Mouse (Mus musculus) adrenal gland, postnatal 0 days (tissue): Measurements from ENCODE around the gene 2810408A11Rik. TPM values are rescaled to one million over a fixed set of nuclear protein-coding genes. Genes with fewer than 3 reads are reported as not detected.

Source experiments
- microRNA-seq: library from miRNA; unstranded; fragments of <30 nt; microRNA quantifications from one replicate; pipeline ENCODE4, GENCODE M21; 2016; ENCODE audit warnings: borderline replicate concordance; ENCODE audit not compliant: insufficient number of aligned reads
- polyA plus RNA-seq: library from polyadenylated mRNA; unstranded; fragments of >200 nt; fragmentation: Nextera tagmentation; extraction: Ambion mirVana; gene quantifications from 2 replicates; pipeline ENCODE4 v1.2.1, GENCODE M21; 2015

2810408A11Rik gene
- 4.3 TPM in 2 replicates for polyA plus RNA-seq

DNA sequence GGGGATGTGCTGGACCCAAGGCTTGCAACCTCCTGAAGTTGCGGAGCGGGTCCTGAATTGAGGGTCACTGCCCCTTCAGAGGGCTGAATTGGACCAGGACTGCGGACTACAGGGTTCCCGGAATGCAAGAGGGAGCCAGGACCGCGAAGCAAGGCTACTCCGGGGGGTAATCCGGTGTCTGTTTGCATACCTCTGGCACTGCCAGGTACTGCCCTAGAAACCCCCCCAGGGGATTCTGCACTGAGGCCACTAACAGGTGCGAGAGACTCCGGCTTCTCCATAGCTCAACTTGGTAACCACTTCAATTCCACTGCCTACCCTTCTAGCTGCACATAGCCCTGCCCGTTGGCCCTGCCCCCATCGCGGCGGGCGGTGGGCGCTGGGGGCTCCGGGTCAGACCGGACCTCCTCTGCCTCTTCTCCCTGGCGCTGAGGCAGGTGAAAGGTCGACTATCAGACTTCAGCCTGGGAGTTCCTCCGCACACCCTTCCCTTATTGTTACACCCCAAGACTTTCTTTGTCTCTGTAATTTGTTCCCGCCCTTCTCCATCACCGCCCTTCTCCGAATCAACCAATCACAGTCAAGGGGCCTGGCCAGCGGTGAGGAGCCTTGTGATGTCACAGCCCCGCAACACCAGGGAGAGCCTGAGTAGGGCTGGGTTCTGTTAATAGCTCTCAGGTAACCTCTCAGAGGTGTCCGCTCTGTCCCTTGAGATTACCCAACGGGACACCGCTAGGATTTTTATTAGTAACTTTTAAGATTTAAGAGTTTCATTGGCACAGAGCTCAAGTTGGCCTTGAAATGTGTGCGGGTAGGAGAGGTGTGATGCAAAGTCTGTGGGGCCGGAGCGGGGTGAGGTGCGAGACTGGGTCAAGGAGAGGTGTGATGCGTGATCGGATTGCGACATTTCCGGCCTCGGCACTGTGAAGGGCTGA lies at the start of gene 2810408A11Rik, which contains the start of gene Neurl4:
Gene 2810408A11Rik, minus strand, starts transcription at position 517 of the 935 bp plus-strand sequence.
Gene Neurl4, plus strand, starts transcription at position 602 of the 935 bp plus-strand sequence.

DNA sequence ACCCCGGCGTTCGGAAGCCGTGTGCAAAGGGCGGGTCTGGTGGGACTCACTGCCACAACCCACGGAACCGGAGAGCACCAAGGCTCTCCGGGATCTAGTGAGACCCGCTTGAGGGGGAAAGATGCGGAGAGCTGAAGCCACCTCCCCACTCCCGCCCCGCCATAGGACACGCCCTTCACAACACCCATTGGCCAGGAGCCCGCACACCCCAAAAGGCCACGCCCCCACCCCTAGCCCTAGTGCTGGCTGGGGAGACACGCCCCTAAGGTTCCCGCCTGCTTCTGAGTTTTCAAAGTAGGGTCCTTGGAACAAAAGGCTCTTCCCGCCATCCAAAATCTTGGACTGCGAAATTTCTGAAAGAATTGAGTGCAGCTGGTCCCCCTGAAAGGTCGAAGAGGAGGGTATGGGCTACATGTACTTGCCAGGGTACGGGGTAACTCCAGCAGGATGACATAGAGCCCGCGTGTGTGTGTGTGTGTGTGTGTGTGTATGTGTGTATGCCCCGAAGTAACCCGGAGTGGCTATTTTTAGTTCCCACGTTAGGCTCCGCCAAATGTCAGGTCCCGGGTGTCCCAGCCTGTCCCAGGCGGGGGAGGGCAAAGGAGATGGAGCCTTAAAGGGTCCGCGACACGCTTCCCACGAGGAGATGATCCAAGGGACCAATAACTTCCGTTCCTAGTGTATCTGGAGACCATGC lies 47.4 kb upstream of the 2810408A11Rik start, which contains the start of gene Slc2a4:
Gene Slc2a4, minus strand, starts transcription at position 123 of the 697 bp plus-strand sequence.

DNA sequence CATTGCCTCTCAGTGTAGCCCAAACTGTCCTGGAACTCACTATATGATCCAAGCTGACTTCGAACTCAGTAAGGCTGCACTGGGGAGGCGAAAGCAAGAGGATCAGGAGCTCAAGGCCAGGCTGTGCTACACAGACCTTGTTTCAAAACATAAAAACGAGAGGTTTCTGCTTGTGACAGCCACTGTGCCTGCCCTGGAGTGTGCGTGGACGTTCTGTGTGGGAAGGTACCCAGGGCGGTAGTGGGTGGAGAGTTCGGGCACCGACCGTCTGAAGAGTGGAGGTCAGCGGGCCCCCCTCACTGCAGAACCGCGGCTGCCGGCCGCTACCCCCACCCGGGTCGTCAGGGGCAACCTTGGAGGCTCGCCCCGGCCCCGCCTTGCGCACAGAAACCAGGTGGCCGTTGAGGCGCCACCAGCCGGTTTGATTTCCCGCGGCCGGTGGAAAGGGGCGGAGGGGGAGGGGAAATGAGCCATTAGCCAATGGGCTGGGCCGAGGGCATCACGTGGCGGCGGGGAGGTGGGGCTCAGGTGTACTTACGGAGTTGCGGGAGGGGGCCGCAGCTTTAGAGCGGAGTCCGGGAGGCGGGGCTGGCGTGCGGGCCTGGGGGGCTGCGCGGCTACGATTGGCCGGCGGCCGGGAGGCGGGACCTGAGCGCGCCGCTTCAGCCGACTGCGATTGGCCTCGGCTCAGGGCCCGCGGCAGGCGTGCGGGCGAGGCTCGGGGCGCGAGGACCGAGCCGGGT lies 34.5 kb upstream of the 2810408A11Rik start, which contains the start of gene Ybx2:
Gene Ybx2, plus strand, starts transcription at position 660 of the 743 bp plus-strand sequence.

DNA sequence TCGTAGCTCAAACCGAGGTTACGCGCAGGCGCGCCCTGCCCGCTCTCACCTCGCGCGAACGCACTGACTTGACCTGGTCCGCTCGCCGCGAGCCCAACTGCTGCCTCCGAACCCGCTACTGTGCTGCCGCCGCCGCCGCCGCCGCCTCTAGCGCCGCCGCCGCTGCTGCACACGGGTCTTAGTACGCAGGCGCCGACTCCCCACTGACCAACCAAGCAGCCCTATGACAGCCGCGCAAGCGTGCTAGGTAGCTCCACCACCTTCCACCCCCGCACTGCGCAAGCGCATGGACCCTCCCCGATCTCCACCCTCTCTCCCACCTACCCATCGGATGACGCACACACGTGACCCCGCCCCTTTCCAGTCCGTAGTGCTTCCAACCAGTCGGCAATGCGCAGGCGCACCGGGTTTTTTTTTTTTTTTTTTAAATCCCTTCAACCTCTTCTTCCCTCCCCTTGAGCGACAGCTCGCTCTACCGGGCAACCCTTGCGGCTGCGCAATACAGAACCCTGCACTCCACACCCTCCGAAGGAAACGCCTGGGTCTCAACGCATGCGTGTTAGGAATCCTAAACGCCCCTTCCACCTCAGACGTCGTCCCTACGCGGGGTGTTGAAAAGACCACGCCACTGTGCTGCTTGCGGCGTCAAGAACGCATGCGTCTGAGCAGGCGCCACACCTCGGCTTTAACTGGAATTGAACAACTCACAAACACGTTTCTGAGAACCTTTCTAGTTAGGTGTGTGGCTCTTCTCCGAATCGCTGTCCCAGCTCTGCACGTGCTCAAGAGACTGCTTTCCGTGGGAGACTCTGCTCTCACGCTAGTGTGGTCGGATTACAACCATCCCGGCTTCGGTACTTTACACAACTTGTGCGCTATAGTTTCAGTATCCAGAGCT lies 20.6 kb upstream of the 2810408A11Rik start, which contains the start of gene Eif5a:
Gene Eif5a, minus strand, starts transcription at position 845 of the 898 bp plus-strand sequence.

DNA sequence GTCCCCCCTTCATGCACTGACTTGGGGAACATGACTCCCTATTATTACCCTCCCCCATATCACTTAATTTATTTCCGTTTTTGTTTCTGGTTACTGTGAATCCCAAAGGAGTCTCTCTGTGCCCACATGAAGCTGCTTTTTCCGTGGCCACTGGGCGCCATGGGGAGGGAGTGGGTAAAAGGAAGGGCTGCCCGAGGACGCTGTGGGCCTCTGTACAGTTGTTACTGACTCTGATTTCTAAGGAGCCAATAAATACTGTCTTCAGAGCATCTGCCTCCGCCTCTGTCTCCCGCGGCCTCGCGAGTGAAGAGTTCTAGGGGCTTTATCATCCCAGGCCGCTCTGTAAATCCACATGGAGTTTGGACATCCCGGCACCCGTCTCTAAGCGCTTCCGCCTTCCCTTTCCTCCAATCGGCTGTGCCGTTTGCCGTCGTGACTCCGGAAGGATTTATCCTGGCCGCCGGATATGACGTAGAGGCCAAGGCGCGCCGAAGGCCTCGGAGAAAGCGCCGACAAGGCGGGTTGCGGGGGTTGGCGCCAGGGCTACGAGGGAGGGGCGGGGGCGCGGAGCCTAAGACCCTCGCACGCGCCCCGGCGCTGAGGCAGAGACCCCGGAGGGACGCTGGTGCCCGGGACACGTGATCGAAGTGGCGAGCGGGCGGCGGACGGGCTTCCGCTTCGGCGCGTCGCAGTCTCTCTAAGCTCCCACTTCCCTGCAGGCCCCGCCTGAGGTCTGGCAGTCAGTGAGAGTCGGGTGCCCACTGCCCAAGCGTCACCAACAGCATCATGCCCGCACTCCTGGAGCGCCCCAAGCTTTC lies 13.0 kb upstream of the 2810408A11Rik start, which contains the start of gene Gps2:
Gene Gps2, plus strand, starts transcription at position 335 of the 818 bp plus-strand sequence.

DNA sequence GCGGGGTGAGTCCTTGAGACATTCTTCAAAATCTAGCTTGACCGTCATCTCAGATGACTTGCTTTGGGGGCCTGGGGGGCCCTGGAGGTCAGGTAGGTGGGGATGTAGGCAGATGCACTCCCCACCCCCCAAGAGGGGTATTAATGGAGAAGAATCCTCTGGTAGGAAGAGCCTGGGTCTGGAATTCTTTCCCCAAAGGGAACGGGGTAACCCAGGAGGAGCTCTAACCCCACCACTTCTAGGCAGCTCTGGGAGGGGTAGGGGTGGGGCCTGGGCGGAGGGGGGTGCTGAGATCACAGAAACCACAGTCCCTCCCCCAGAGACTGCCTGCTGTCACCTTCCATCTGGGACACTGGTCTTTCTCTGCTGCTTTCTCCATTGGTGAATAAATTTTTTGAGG lies 5.5 kb downstream of the 2810408A11Rik start, which contains the start of gene Acap1:
Gene Acap1, minus strand, starts transcription at position 249 of the 400 bp plus-strand sequence.

DNA sequence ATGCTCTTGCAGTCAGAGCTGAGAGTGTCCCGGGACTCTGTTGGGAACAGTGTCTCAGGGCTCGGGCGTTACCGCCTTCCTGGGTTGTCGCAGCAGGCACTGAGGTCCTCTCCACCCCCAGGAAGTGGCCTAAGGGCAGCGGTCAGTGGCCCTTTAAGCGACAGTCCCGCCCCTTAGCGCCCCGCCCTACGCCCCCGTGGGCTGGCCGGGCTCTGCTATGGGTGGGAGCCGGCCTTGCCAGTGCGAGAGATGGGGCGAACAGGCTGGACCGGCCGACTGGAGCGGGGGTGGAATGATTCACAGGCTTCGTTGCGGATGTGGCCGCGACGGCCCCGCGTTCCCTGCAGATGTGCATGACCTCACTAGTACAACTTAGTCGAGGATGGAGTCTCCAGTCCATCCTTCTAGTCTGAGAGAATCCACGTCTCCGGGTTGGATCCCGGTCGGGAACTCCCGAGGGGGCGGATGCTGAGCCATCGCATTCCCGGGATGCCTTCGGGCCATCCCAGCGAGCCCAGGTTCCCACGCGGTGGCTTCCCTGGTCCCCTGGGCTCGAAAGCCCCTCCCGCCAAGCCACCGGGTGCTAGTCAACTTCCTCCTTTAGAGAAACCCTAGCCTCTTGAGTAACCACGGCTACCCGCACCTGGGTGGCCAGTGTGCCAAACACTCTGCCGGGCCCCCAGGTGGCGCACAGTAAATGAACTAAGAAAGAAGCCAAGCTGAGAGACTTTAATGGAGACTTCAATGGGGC lies 19.8 kb downstream of the 2810408A11Rik start, which contains the start of gene Kctd11:
Gene Kctd11, minus strand, starts transcription at position 554 of the 751 bp plus-strand sequence.

DNA sequence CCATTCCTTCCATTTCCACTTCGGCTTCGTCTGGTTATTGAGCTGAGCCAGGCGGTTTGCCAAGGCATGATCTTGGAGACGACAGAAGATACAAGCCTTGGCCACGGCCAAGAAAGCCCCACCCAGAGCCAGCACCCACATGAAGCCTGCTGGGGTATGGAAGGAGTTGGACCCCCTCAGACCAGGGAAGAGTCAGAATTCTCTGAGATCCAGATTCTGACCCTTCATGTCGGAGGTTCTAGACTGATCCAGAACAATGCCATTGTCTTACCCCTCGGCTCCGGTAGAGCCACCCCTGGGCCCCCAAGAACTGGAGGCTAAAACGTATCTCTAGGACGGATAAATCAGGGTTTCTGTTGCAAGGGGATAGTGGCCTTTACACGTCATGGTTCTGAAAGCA lies 22.9 kb downstream of the 2810408A11Rik start, which contains the start of gene Tmem95:
Gene Tmem95, minus strand, starts transcription at position 141 of the 400 bp plus-strand sequence.

DNA sequence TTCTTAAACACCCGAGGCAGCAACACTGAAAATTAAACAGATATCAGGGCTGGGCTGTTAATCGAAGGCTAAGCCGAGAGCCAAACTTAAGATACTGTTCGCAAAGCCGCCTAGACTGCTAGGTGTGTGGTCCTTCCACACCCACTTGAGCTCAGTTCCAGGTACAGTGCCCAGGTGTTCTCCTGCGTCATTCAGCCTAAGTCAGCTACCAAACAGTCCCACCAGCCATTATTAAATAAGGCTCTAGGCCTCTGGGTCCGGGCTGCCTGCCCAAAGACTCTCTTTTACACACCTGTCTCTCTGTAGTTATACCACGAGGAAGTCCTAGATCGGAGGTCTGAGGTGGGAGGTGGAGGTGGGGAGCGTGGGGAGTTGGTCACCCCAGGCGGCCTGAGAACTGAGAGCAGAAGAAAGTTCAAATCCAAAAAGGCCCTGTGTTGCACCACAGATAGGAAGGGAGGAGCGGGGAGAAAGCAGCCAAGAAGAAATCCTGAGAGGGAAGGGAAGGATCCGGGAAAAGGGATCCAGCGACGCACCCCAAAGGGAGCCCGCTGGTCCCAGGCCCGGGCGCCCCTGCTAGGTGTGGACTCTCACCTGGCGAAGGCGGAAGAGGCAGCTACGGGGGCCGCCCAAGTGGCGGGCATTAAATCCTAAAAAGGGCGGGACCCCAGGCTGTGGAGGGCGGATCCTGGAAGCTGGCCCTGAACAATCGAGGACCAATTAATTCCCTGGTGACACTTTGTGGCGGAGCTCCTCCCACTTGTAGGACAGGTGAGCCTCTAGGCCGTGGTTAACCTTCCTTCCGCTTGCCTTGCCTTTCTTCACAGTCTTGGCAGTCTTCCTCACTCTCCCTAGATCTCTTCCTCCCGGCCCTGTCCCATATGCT lies 42.4 kb downstream of the 2810408A11Rik start, which contains the start of gene Tnk1:
Gene Tnk1, minus strand, starts transcription at position 618 of the 886 bp plus-strand sequence.

Small RNA genes within 50 kb of the gene (microRNA-seq; reads per million reads assigned to microRNA genes)
- not detected for gene Mir6924

Other genes starting within 250 kb of the 2810408A11Rik start
- not detected in 2 replicates for gene Sox15, start 245.7 kb downstream of the 2810408A11Rik start, polyA plus RNA-seq
- 75.5 and 97.1 TPM in 2 replicates for gene Mpdu1, start 238.3 kb downstream of the 2810408A11Rik start, polyA plus RNA-seq
- 34.5 TPM in 2 replicates for gene Cd68, start 234.8 kb downstream of the 2810408A11Rik start, polyA plus RNA-seq
- 393 and 466 TPM in 2 replicates for gene Eif4a1, start 228.6 kb downstream of the 2810408A11Rik start, polyA plus RNA-seq
- gene Senp3, start 218.9 kb downstream of the 2810408A11Rik start, polyA plus RNA-seq: 46.6 and 53.5 TPM in 2 replicates
- gene Tnfsf13, start 215.2 kb downstream of the 2810408A11Rik start, polyA plus RNA-seq: 0.80 TPM in 2 replicates
- 17.7 and 26.1 TPM in 2 replicates for gene Tnfsf12, start 205.1 kb downstream of the 2810408A11Rik start, polyA plus RNA-seq
- 9.2 and 12.7 TPM in 2 replicates for gene Tnfsfm13, start 204.9 kb downstream of the 2810408A11Rik start, polyA plus RNA-seq
- 18.7 and 21.8 TPM in 2 replicates for gene Polr2a, start 142.3 kb downstream of the 2810408A11Rik start, polyA plus RNA-seq
- 0.22 TPM in 1 of 2 replicates, not detected in the other for gene Slc35g3, start 139.0 kb downstream of the 2810408A11Rik start, polyA plus RNA-seq
- gene Zbtb4, start 135.1 kb downstream of the 2810408A11Rik start, polyA plus RNA-seq: 3.7 and 4.4 TPM in 2 replicates
- gene Chrnb1, start 105.0 kb downstream of the 2810408A11Rik start, polyA plus RNA-seq: 1.9 and 2.8 TPM in 2 replicates
- gene Fgf11, start 99.1 kb downstream of the 2810408A11Rik start, polyA plus RNA-seq: 0.91 and 0.92 TPM in 2 replicates
- gene Tmem102, start 95.4 kb downstream of the 2810408A11Rik start, polyA plus RNA-seq: 1.4 and 1.8 TPM in 2 replicates
- not detected in 2 replicates for gene Gm39566, start 85.7 kb downstream of the 2810408A11Rik start, polyA plus RNA-seq
- not detected in 2 replicates for gene Spem2, start 82.5 kb downstream of the 2810408A11Rik start, polyA plus RNA-seq
- gene Spem1, start 78.8 kb downstream of the 2810408A11Rik start, polyA plus RNA-seq: not detected in 2 replicates
- gene Nlgn2, start 63.2 kb downstream of the 2810408A11Rik start, polyA plus RNA-seq: 3.1 and 4.3 TPM in 2 replicates
- 479 and 845 TPM in 2 replicates for gene Tmem256, start 62.5 kb downstream of the 2810408A11Rik start, polyA plus RNA-seq
- gene Plscr3, start 54.6 kb downstream of the 2810408A11Rik start, polyA plus RNA-seq: 74.4 and 74.8 TPM in 2 replicates
- gene Tnk1, start 42.3 kb downstream of the 2810408A11Rik start, polyA plus RNA-seq: 0.19 and 0.47 TPM in 2 replicates
- gene Tmem95, start 23.0 kb downstream of the 2810408A11Rik start, polyA plus RNA-seq: not detected in 2 replicates
- 4.1 and 5.2 TPM in 2 replicates for gene Kctd11, start 19.6 kb downstream of the 2810408A11Rik start, polyA plus RNA-seq
- gene Acap1, start 5.4 kb downstream of the 2810408A11Rik start, polyA plus RNA-seq: 0.73 and 0.76 TPM in 2 replicates
- gene Neurl4, start 85 bp upstream of the 2810408A11Rik start, polyA plus RNA-seq: 3.7 and 4.1 TPM in 2 replicates
- gene Gps2, start 12.9 kb upstream of the 2810408A11Rik start, polyA plus RNA-seq: 48.8 and 63.0 TPM in 2 replicates
- 749 and 924 TPM in 2 replicates for gene Eif5a, start 21.0 kb upstream of the 2810408A11Rik start, polyA plus RNA-seq
- 0.27 and 0.40 TPM in 2 replicates for gene Ybx2, start 34.8 kb upstream of the 2810408A11Rik start, polyA plus RNA-seq
- 5.2 and 7.1 TPM in 2 replicates for gene Slc2a4, start 47.2 kb upstream of the 2810408A11Rik start, polyA plus RNA-seq
- 4.0 and 8.7 TPM in 2 replicates for gene Cldn7, start 63.8 kb upstream of the 2810408A11Rik start, polyA plus RNA-seq
- gene Ctdnep1, start 80.2 kb upstream of the 2810408A11Rik start, polyA plus RNA-seq: 17.2 and 21.6 TPM in 2 replicates
- 104 and 109 TPM in 2 replicates for gene Elp5, start 81.5 kb upstream of the 2810408A11Rik start, polyA plus RNA-seq
- 665 and 705 TPM in 2 replicates for gene Gabarap, start 90.2 kb upstream of the 2810408A11Rik start, polyA plus RNA-seq
- gene Phf23, start 94.8 kb upstream of the 2810408A11Rik start, polyA plus RNA-seq: 39.5 and 47.3 TPM in 2 replicates
- 14.5 and 17.4 TPM in 2 replicates for gene Dvl2, start 99.6 kb upstream of the 2810408A11Rik start, polyA plus RNA-seq
- gene Acadvl, start 114.4 kb upstream of the 2810408A11Rik start, polyA plus RNA-seq: 103 and 150 TPM in 2 replicates
- gene Dlg4, start 116.0 kb upstream of the 2810408A11Rik start, polyA plus RNA-seq: 5.0 and 5.4 TPM in 2 replicates
- gene Asgr1, start 153.1 kb upstream of the 2810408A11Rik start, polyA plus RNA-seq: 10.5 and 12.1 TPM in 2 replicates
- 1.3 TPM in 2 replicates for gene Asgr2, start 191.7 kb upstream of the 2810408A11Rik start, polyA plus RNA-seq
- 0.61 and 0.99 TPM in 2 replicates for gene Mgl2, start 229.3 kb upstream of the 2810408A11Rik start, polyA plus RNA-seq